Mouse (Mus musculus): ENCODE data around the gene Impg1. TPM values are rescaled to one million over a fixed set of nuclear protein-coding genes. Genes with fewer than 3 reads are reported as not detected.

Gene Impg1
- not detected for total RNA-seq (2021)
- long read RNA-seq, experiment 1 = 0 reads
- long read RNA-seq, experiment 2 = 0 reads

- no peak for DNase-seq (ENCODE audit: low spot score in 2 of 2)
These were observed at the start of gene Impg1 for GRCm38 (mm10) chr9:80465381-80465780. Gene Impg1 (minus strand): TSS chr9:80465481.

GRCm38 (mm10) chr9:80509464-80510153 lies 44.3 kb upstream of the Impg1 start:
- no peak for DNase-seq (ENCODE audit: low spot score in 2 of 2)

- DNase-seq (ENCODE audit: low spot score in 2 of 2) = no peak
These were observed 39.3 kb upstream of the Impg1 start for GRCm38 (mm10) chr9:80504496-80505012.

DNA sequence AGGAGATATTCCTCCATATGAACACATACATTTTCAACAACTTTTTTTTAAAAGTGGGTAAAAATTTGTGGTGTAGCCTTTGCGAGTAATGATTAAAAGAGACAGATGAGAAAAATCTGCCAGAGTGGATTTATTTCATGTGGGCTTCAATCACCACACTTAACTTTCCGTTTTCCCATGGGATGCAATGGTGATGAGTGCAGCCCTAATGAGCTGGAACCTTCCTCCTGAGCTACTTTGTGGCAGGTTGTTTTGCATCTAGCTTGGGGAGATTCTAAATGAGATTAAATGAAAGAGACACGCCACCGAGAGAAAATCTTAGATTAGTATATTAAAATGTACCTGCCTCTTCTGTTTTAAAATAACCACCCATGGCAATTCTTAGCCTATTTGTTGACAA lies 26.3 kb upstream of the Impg1 start:
- no peak for DNase-seq (ENCODE audit: low spot score in 2 of 2)

DNA sequence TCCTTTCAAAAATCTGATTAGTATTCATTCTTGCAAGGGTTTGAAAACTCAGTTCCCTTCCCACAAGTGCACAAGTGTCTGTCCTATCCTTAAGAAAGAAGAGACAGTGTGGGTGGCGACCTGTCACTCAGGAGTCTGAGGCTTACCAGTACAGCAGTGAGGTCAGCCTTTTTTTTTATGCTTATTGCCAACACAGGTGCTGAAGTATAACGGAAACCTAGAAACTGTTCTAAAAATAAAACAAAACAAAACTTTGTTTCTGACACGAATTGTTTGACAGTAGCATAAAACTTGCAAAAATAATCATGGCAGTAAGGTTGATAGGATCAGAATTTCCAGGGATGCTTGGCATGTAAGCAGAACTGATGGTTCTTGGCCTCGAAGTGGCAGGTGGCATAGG lies 4.9 kb downstream of the Impg1 start:
- no peak for DNase-seq (ENCODE audit: low spot score in 2 of 2)

GRCm38 (mm10) chr9:80450467-80451261 lies 14.6 kb downstream of the Impg1 start:
- no peak for DNase-seq (ENCODE audit: low spot score in 2 of 2)

GRCm38 (mm10) chr9:80441096-80441710 lies 24.1 kb downstream of the Impg1 start:
- DNase-seq (ENCODE audit: low spot score in 2 of 2) = no peak

DNA sequence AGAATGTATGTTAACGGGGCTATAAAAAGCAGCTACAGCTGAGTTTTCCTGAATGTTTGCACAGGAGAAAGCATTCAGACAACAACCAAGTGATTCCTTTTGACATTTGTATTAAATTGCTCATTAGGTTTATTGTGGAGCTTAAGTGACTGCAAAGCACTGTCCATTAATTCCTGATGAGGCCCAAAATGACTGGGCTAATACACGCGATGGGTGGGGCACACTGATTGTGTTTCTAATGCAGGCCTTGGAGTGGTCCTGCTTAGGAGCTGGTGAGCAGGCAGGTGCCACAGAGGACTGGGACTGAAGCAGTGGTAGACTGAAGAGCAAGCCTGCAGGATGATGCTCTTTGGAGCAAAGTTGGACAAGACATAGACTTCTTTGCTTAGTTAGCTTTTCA lies 73.9 kb downstream of the Impg1 start:
- DNase-seq (ENCODE audit: low spot score in 2 of 2) = no peak

- no peak for DNase-seq (ENCODE audit: low spot score in 2 of 2)
These were observed 74.3 kb downstream of the Impg1 start for GRCm38 (mm10) chr9:80391002-80391401.

GRCm38 (mm10) chr9:80387890-80388289 lies 77.4 kb downstream of the Impg1 start:
- DNase-seq (ENCODE audit: low spot score in 2 of 2) = no peak

DNA sequence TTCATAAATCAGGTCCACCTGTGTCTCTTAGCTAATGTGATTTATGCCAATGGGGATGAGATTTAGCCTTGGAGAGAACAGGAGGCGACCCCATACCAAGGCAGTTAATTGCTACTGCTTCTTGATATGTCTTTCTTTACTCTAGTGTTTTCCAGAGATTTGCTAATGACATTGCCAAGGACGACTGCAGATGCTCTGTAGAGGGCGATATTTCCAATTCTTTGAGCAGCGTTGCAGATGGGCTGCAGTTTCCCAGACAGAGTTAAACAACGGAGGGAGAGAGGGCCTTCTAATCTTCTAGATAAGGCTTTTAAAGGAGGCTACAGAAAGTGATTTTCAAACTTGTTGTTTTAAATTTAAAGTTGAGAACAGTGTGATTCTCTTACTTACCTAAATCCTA lies 78.8 kb downstream of the Impg1 start:
- DNase-seq (ENCODE audit: low spot score in 2 of 2) = peak in 1 of 2 experiments; percentile 9

DNA sequence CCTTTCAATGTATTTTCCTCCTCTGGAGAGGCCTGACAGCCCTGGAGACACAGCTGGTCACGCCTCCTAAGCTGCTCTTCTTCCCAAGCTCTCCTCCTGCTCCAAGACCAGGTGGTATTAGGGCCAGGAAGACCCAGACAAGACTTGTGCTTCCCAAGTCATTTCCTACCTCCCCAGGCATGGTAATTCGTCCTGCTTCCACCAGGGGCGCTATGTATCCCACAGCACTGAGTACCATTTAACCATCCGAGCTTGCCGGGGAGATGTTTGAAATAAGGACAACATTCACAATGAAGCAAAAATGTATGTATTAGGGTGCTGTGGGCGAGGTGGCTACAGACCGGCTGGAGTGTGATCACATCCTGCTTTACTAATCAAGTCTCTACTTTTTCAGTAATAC lies 79.3 kb downstream of the Impg1 start:
- DNase-seq (ENCODE audit: low spot score in 2 of 2) = peak in 1 of 2 experiments; percentile 18

GRCm38 (mm10) chr9:80382711-80383110 lies 82.6 kb downstream of the Impg1 start:
- no peak for DNase-seq (ENCODE audit: low spot score in 2 of 2)

GRCm38 (mm10) chr9:80380078-80380645 lies 85.1 kb downstream of the Impg1 start:
- no peak for DNase-seq (ENCODE audit: low spot score in 2 of 2)

DNA sequence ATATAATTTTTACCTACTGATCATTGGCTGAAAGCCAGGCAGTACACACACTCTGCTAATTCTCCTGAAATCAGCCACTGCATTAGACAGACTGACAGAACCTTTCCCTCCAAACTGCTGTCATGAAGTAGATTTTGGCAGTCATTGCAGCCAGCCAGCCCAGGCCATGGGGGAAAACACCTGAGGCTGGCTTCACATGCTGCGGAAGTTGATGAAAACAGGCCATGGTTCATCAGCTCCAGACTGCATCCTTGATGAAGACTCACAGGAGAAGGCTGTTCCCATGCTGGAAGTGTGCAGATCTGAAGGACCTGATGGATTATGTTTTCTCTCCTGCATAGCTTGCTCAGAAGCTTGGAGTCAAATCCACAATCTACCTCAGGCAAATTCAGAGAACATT lies 91.2 kb downstream of the Impg1 start:
- no peak for DNase-seq (ENCODE audit: low spot score in 2 of 2)

DNA sequence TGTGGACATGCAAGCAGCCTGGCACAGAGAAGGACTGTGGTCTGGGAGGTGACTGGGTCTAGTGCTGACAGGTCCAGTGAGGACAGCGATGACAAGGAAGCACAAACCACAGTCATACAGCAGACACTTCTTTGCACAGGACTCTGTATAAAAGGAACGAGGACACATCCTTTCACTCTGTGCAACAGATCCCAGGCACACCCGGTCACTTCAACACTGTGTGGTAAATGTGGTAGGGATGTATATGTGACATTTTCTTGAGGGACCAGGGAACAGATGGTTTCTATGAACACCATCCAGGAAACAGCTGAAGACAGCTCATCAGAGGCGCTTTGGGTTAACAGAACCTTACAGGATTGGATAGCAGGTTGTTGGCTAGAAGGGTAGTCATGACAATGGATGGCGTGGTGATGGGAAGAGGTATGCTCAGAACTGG lies 92.0 kb downstream of the Impg1 start:
- DNase-seq (ENCODE audit: low spot score in 2 of 2) = no peak

GRCm38 (mm10) chr9:80368636-80369035 lies 96.6 kb downstream of the Impg1 start:
- no peak for DNase-seq (ENCODE audit: low spot score in 2 of 2)

DNA sequence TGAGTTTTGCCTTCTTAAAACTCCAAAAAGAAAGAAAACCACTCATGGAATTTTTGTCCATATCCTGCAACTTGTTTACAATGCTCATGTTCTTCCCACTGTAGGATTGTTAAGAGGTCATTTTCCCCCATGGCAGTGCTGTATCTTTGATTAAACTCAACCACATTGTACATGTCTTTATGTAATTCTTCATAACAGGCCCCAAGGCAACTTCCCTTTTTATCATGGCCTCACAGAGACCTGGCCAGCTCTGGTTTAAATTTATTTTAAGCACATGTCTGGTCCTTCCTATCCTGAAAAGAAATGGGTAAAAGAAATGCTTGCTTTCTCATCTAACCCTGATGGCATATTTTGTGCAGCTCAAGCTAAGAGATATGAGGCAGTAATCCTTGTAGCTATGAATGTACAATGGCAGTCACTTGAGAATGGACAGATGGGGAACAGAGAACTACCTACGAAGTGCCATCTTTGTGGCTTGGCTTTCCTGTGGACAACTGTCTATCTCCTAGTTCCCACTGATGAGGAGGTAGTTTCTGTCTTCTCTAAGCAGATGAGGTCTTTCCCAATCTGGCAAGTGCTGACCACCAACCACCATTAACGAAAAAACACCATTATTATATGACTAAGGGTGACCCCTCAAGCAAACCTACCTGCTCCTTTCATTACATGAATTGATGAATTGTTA lies 97.6 kb downstream of the Impg1 start:
- no peak for DNase-seq (ENCODE audit: low spot score in 2 of 2)

GRCm38 (mm10) chr9:80360063-80360462 lies 105.2 kb downstream of the Impg1 start:
- no peak for DNase-seq (ENCODE audit: low spot score in 2 of 2)

- peak in 1 of 2 experiments; percentile 44 for DNase-seq (ENCODE audit: low spot score in 2 of 2)
These were observed 113.5 kb downstream of the Impg1 start for GRCm38 (mm10) chr9:80351678-80352331.
